Mouse (Mus musculus) activated CD4-positive, CD25-positive, alpha-beta regulatory T cell, adult 4 months (primary cell): Measurements from ENCODE around the gene Tbrg4. TPM values are rescaled to one million over a fixed set of nuclear protein-coding genes. Genes with fewer than 3 reads are reported as not detected.

Experiments used
- ATAC-seq: one replicate; pipeline ENCODE4 v1.8.0; 2017
- polyA plus RNA-seq, 2 experiments: library from polyadenylated mRNA; unstranded; fragments of 100-300 nt; shearing (Covaris generic); gene quantifications; one replicate each; pipeline ENCODE4 v1.2.1; 2017

The Tbrg4 gene
- polyA plus RNA-seq, 2 experiments from 2014 or later, result 21.6 to 33.6 TPM

DNA sequence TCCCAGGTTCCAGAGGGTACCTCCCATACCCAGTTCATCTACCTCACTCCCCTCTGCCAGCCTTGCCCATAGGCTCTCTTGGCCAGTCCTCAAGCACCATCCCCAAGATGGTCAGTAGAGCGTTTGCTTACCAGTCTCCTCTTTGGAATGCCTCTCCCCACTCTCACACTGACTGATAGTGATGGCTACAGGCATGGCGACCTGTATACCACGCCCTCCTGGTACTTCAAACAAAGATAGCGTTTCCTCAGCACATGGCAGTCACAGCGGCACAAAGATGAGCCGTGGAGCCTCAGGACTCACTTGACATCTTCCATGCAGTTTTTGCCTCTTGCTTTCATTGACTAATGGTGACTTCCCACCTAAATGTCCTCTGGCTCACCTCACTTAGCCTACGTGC is 36.0 kb downstream of the Tbrg4 start:
- no peak for ATAC-seq

GRCm38 (mm10) chr11:6588295-6588694 is 37.6 kb downstream of the Tbrg4 start:
- ATAC-seq, result no peak

- ATAC-seq, result no peak
These were observed 38.5 kb downstream of the Tbrg4 start for GRCm38 (mm10) chr11:6587249-6587940.

DNA sequence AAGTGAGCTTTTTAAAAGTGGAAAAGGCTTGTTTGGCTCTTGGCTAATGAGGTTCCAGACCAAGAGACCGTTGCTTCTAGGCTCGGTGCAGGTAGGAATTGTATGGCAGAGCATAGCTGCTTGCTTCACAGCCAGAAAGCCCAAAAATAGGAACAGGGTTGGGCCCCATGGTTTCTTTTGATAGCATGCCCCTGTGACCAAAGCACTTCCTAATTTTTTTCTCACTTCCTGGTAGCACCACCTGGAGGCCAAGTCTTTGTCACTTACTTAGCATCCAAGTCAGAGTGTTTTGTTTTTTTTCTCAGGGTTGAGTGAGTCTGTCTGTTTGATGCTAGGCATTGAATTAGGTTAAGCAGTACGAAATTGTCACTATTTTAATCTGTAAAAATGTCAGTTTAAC is 39.2 kb downstream of the Tbrg4 start:
- peak; percentile 40 for ATAC-seq

GRCm38 (mm10) chr11:6585748-6586147 is 40.1 kb downstream of the Tbrg4 start:
- ATAC-seq, result no peak

- no peak for ATAC-seq
These were observed 44.3 kb downstream of the Tbrg4 start for GRCm38 (mm10) chr11:6581560-6581959.

- ATAC-seq, result no peak
These were observed 45.7 kb downstream of the Tbrg4 start for GRCm38 (mm10) chr11:6580065-6580750.

DNA sequence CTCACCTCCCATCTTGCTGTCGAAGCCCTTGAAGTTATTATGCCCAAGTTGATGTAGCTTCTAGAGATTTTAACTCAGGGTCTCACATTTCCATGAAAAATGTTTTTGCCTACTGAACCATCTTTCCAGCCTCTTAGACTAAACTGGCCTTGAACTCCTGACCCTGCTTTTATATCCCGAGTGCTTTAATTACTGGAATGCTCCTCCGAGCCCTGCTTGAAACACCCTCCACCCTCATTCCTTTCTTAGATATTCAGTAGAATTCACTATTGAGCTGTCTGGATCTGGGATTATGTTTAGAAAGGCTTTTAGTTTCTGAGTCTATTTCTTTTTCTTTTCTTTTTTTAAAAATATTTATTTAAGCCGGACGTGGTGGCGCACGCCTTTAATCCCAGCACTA is 46.5 kb downstream of the Tbrg4 start:
- ATAC-seq, result no peak

- ATAC-seq, result no peak
These were observed 49.7 kb downstream of the Tbrg4 start for GRCm38 (mm10) chr11:6576151-6576550.

GRCm38 (mm10) chr11:6569410-6569777 is 56.5 kb downstream of the Tbrg4 start:
- no peak for ATAC-seq

- no peak for ATAC-seq
These were observed 57.1 kb downstream of the Tbrg4 start for GRCm38 (mm10) chr11:6568584-6569409.

DNA sequence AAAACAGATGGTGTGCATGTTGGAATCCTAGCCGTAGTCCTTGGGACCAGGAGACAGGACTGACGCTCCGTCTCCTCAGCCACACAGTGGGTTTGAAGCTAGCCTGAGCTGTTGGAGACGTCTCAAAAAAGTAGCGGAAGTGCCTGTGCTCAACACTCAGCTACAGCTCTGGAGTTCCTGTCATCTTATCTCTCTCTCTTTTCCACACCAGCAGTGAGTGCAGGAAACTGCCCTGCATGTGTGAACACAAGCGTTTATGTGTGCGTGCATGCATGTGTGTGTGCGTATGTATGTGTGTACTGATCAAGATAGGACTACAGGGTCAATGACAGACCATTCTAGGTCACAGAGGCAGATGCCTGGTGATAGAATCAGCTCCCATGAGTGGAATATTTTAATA is 57.9 kb downstream of the Tbrg4 start:
- peak; percentile 87 for ATAC-seq

DNA sequence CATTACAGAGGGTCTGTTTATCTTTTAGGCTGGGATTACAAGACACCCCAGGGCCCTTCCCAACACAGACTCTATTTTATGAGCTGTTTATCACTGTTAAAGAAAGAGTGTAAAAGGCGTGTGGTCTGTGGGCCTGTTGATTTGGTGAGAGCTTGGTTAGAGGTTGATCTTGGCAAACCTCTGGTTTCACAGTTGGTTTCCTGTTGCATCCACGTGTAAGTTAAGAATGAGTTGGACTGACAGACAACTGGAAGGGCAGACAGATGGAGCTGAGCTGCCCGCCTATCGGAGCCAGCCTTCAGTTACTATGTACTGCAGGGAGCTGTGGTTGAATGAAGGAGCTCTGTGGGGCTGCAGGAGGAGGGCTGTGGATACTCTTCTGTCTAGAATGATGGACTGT is 59.4 kb downstream of the Tbrg4 start:
- ATAC-seq, result no peak

Other genes starting within 250 kb of the Tbrg4 start
- 10 to 100 TPM; 42.3 to 51.7 TPM for gene Zmiz2, start 237.0 kb downstream of the Tbrg4 start, polyA plus RNA-seq
- gene Ppia, start 210.6 kb downstream of the Tbrg4 start, polyA plus RNA-seq, result 1,000 to 10,000 TPM; 2,979 to 3,385 TPM
- gene H2afv, start 181.6 kb downstream of the Tbrg4 start, polyA plus RNA-seq, result 100 to 1,000 TPM; 207 to 221 TPM
- 10 to 100 TPM; 20.4 to 21.9 TPM for gene Purb, start 150.2 kb downstream of the Tbrg4 start, polyA plus RNA-seq
- gene Myo1g, start 105.1 kb downstream of the Tbrg4 start, polyA plus RNA-seq, result 100 to 1,000 TPM; 138 to 145 TPM
- gene Ccm2, start 79.2 kb downstream of the Tbrg4 start, polyA plus RNA-seq, result 100 to 1,000 TPM; 136 TPM
- not detected for gene Nacad, start 20.0 kb downstream of the Tbrg4 start, polyA plus RNA-seq
- gene Wap, start 12.6 kb upstream of the Tbrg4 start, polyA plus RNA-seq, result not detected
- 1 to 10 TPM; 8.0 to 8.6 TPM for gene Ramp3, start 32.5 kb upstream of the Tbrg4 start, polyA plus RNA-seq
- not detected for gene Gm11983, start 211.6 kb upstream of the Tbrg4 start, polyA plus RNA-seq